Mouse (Mus musculus): ENCODE data around the gene Cd47. TPM values are rescaled to one million over a fixed set of nuclear protein-coding genes. Genes with fewer than 3 reads are reported as not detected.
A peak's percentile ranks its signal among the peaks of the same experiment; 100 is the strongest.

Cd47 gene
- polyA plus RNA-seq, 1 experiment from 2014 or later = 66.8 TPM

- Histone ChIP-seq H3K27me3 (no peaks in the 10 kb centered on the region), H3K9ac (no peak overlapping the region), H3K4me2 (peak overlapping the region; percentile 52), H3K36me3 (no peaks in the 10 kb centered on the region), H3K9me3 (replicated peaks) (no peaks in the 10 kb centered on the region), H3K27ac (peak overlapping the region; percentile 75), H3K4me3 (peak overlapping the region; percentile 29), H3K4me1 (replicated peaks) (peaks cover 9% of the 10 kb centered on the region)
- peak; percentile 74 for ATAC-seq (replicated peaks; ENCODE audit: insufficient number of reproducible peaks, insufficient read depth, low FRiP score, low read depth)
- 16% methylated on average over 9 of the region's 9 CpGs for WGBS
Observed at GRCm38 (mm10) chr16:49792446-49792878, 7.9 kb upstream of the Cd47 start.

GRCm38 (mm10) chr16:49793596-49793995, 6.7 kb upstream of the Cd47 start:
- Histone ChIP-seq H3K4me3 (no peak overlapping the region), H3K4me2 (no peak overlapping the region), H3K9me3 (replicated peaks) (no peaks in the 10 kb centered on the region), H3K27me3 (no peaks in the 10 kb centered on the region), H3K27ac (no peak overlapping the region), H3K9ac (no peak overlapping the region), H3K36me3 (no peaks in the 10 kb centered on the region), H3K4me1 (replicated peaks) (peaks cover 9% of the 10 kb centered on the region)
- no peak for ATAC-seq (replicated peaks; ENCODE audit: insufficient number of reproducible peaks, insufficient read depth, low FRiP score, low read depth)
- WGBS = 81% methylated on average over 9 of the region's 9 CpGs

- H3K36me3 ChIP-seq = no peaks in the 10 kb centered on the region
- no peak overlapping the region for H3K4me2 ChIP-seq
- 79% methylated on average over 2 of the region's 2 CpGs for WGBS
- no peaks in the 10 kb centered on the region for H3K27me3 ChIP-seq
- no peak for ATAC-seq (replicated peaks; ENCODE audit: insufficient number of reproducible peaks, insufficient read depth, low FRiP score, low read depth)
- H3K4me3 ChIP-seq = no peak overlapping the region
- no peak overlapping the region for H3K9ac ChIP-seq
- H3K9me3 ChIP-seq (replicated peaks) = no peaks in the 10 kb centered on the region
- no peak overlapping the region for H3K27ac ChIP-seq
- peaks cover 9% of the 10 kb centered on the region for H3K4me1 ChIP-seq (replicated peaks)
Observed at GRCm38 (mm10) chr16:49796271-49796670, 4.1 kb upstream of the Cd47 start.

- Histone ChIP-seq H3K9me3 (replicated peaks) (no peaks in the 10 kb centered on the region), H3K27me3 (no peaks in the 10 kb centered on the region), H3K9ac (no peak overlapping the region), H3K4me2 (no peak overlapping the region), H3K4me3 (no peak overlapping the region), H3K4me1 (replicated peaks) (peaks cover 9% of the 10 kb centered on the region), H3K36me3 (no peaks in the 10 kb centered on the region), H3K27ac (no peak overlapping the region)
- no peak for ATAC-seq (replicated peaks; ENCODE audit: insufficient number of reproducible peaks, insufficient read depth, low FRiP score, low read depth)
- WGBS = 82% methylated on average over 2 of the region's 2 CpGs
Observed at GRCm38 (mm10) chr16:49796954-49797353, 3.4 kb upstream of the Cd47 start.

GRCm38 (mm10) chr16:49798790-49799189, 1.5 kb upstream of the Cd47 start:
- Histone ChIP-seq H3K9me3 (replicated peaks) (no peaks in the 10 kb centered on the region), H3K36me3 (no peaks in the 10 kb centered on the region), H3K27ac (peak overlapping the region; percentile 33; the same call in 1 of the 2 replicates), H3K4me1 (replicated peaks) (peaks cover 2% of the 10 kb centered on the region), H3K4me3 (no peak overlapping the region), H3K9ac (no peak overlapping the region), H3K27me3 (no peaks in the 10 kb centered on the region), H3K4me2 (no peak overlapping the region)
- WGBS = 50% methylated on average over 6 of the region's 6 CpGs
- ATAC-seq (replicated peaks; ENCODE audit: insufficient number of reproducible peaks, insufficient read depth, low FRiP score, low read depth) = no peak

- Histone ChIP-seq H3K9me3 (replicated peaks) (no peaks in the 10 kb centered on the region), H3K4me2 (no peak overlapping the region), H3K4me3 (no peak overlapping the region), H3K9ac (no peak overlapping the region), H3K27ac (no peak overlapping the region), H3K36me3 (no peaks in the 10 kb centered on the region), H3K4me1 (replicated peaks) (peaks cover 8% of the 10 kb centered on the region), H3K27me3 (no peaks in the 10 kb centered on the region)
- no peak for ATAC-seq (replicated peaks; ENCODE audit: insufficient number of reproducible peaks, insufficient read depth, low FRiP score, low read depth)
- WGBS = 64% methylated on average over 5 of the region's 5 CpGs
Observed at GRCm38 (mm10) chr16:49800996-49801395, 663 bp downstream of the Cd47 start.

GRCm38 (mm10) chr16:49801399-49801798, 1.1 kb downstream of the Cd47 start:
- no peak for ATAC-seq (replicated peaks; ENCODE audit: insufficient number of reproducible peaks, insufficient read depth, low FRiP score, low read depth)
- Histone ChIP-seq H3K4me3 (no peak overlapping the region), H3K4me2 (no peak overlapping the region), H3K36me3 (no peaks in the 10 kb centered on the region), H3K9ac (no peak overlapping the region), H3K27ac (no peak overlapping the region), H3K9me3 (replicated peaks) (no peaks in the 10 kb centered on the region), H3K4me1 (replicated peaks) (peaks cover 8% of the 10 kb centered on the region), H3K27me3 (no peaks in the 10 kb centered on the region)
- 51% methylated on average over 5 of the region's 5 CpGs for WGBS

GRCm38 (mm10) chr16:49802993-49803392, 2.7 kb downstream of the Cd47 start:
- no peak overlapping the region for H3K9ac ChIP-seq
- 79% methylated on average over 2 of the region's 2 CpGs for WGBS
- no peaks in the 10 kb centered on the region for H3K27me3 ChIP-seq
- no peak overlapping the region for H3K4me2 ChIP-seq
- peaks cover 8% of the 10 kb centered on the region for H3K4me1 ChIP-seq (replicated peaks)
- no peak overlapping the region for H3K4me3 ChIP-seq
- no peak overlapping the region for H3K27ac ChIP-seq
- H3K36me3 ChIP-seq = no peaks in the 10 kb centered on the region
- no peak for ATAC-seq (replicated peaks; ENCODE audit: insufficient number of reproducible peaks, insufficient read depth, low FRiP score, low read depth)
- no peaks in the 10 kb centered on the region for H3K9me3 ChIP-seq (replicated peaks)

GRCm38 (mm10) chr16:49803932-49804461, 3.7 kb downstream of the Cd47 start:
- Histone ChIP-seq H3K27me3 (no peaks in the 10 kb centered on the region), H3K4me2 (peak overlapping the region; percentile 66), H3K4me1 (replicated peaks) (peaks cover 8% of the 10 kb centered on the region), H3K9ac (peak overlapping the region; percentile 26; the same call in 1 of the 2 replicates), H3K9me3 (replicated peaks) (no peaks in the 10 kb centered on the region), H3K27ac (peak overlapping the region; percentile 12; the same call in 1 of the 2 replicates), H3K4me3 (peak overlapping the region; percentile 39), H3K36me3 (no peaks in the 10 kb centered on the region)
- 4% methylated on average over 12 of the region's 12 CpGs for WGBS
- ATAC-seq (replicated peaks; ENCODE audit: insufficient number of reproducible peaks, insufficient read depth, low FRiP score, low read depth) = no peak

GRCm38 (mm10) chr16:49806920-49807319, 6.6 kb downstream of the Cd47 start:
- Histone ChIP-seq H3K4me1 (replicated peaks) (peaks cover 8% of the 10 kb centered on the region), H3K4me3 (no peak overlapping the region), H3K9ac (no peak overlapping the region), H3K4me2 (no peak overlapping the region), H3K36me3 (no peaks in the 10 kb centered on the region), H3K27ac (no peak overlapping the region), H3K27me3 (no peaks in the 10 kb centered on the region), H3K9me3 (replicated peaks) (no peaks in the 10 kb centered on the region)
- ATAC-seq (replicated peaks; ENCODE audit: insufficient number of reproducible peaks, insufficient read depth, low FRiP score, low read depth) = no peak
- 81% methylated on average over 10 of the region's 10 CpGs for WGBS

- Histone ChIP-seq H3K4me2 (no peak overlapping the region), H3K9me3 (replicated peaks) (no peaks in the 10 kb centered on the region), H3K27me3 (no peaks in the 10 kb centered on the region), H3K27ac (no peak overlapping the region), H3K36me3 (no peaks in the 10 kb centered on the region), H3K9ac (no peak overlapping the region), H3K4me3 (no peak overlapping the region), H3K4me1 (replicated peaks) (peaks cover 8% of the 10 kb centered on the region)
- 45% methylated on average over 7 of the region's 7 CpGs for WGBS
- ATAC-seq (replicated peaks; ENCODE audit: insufficient number of reproducible peaks, insufficient read depth, low FRiP score, low read depth) = no peak
Observed at GRCm38 (mm10) chr16:49807419-49807841, 7.1 kb downstream of the Cd47 start.

GRCm38 (mm10) chr16:49807862-49808430, 7.6 kb downstream of the Cd47 start:
- 73% methylated on average over 18 of the region's 18 CpGs for WGBS
- H3K27ac ChIP-seq = no peak overlapping the region
- no peak overlapping the region for H3K9ac ChIP-seq
- peaks cover 8% of the 10 kb centered on the region for H3K4me1 ChIP-seq (replicated peaks)
- ATAC-seq (replicated peaks; ENCODE audit: insufficient number of reproducible peaks, insufficient read depth, low FRiP score, low read depth) = no peak
- H3K36me3 ChIP-seq = no peaks in the 10 kb centered on the region
- no peak overlapping the region for H3K4me2 ChIP-seq
- H3K9me3 ChIP-seq (replicated peaks) = no peaks in the 10 kb centered on the region
- no peak overlapping the region for H3K4me3 ChIP-seq
- no peaks in the 10 kb centered on the region for H3K27me3 ChIP-seq
